In genomic region chr13:27945062-27945461, GRCm38 (mm10) we compare ENCODE assay signal across 8 mouse cellular contexts.
DNase-seq lines count a peak whose midpoint lies in the region; ATAC-seq lines count a peak whose summit lies in the region.

No protein-coding gene starts in this region.

- H3K27me3 ChIP-seq in heart, embryonic 11.5 days (ENCODE audit: control insufficient read depth, insufficient read depth, low read length): no peaks in the 10 kb centered on the region
- no peaks in the 10 kb centered on the region for H3K27me3 ChIP-seq in embryonic facial prominence, embryonic 14.5 days (replicated peaks; ENCODE audit: control insufficient read depth, insufficient read depth, low read length)

- peak; percentile 42 to 59 for DNase-seq in heart, postnatal 10 days
- DNase-seq in CD4-positive, CD25-positive, alpha-beta regulatory T cell, adult 2 months (ENCODE audit: low read depth, low spot score): peak; percentile 62
- DNase-seq in adrenal gland, postnatal 10 days: peak; percentile 67
- DNase-seq in embryonic facial prominence, embryonic 14.5 days (ENCODE audit: low spot score): peak; percentile 2
- DNase-seq in layer of hippocampus, adult 11-12 months (ENCODE audit: low spot score): peak; percentile 52
- peak; percentile 81 for DNase-seq in lung, postnatal 36 days
- peak; percentile 72 for DNase-seq in thymus, postnatal 25 days

- no peak overlapping the region for H3K4me3 ChIP-seq in heart, embryonic 11.5 days (ENCODE audit: low read depth, low read length)
- H3K4me3 ChIP-seq in embryonic facial prominence, embryonic 14.5 days (ENCODE audit: low read depth, low read length): no peak overlapping the region

- WGBS in heart, embryonic 11.5 days (ENCODE audit: insufficient replicate concordance): 41% methylated on average over 3 of the region's 3 CpGs
- WGBS in embryonic facial prominence, embryonic 14.5 days: 57% methylated on average over 3 of the region's 3 CpGs

- H3K36me3 ChIP-seq in heart, embryonic 11.5 days (ENCODE audit: control insufficient read depth, insufficient read depth, low read length): no peaks in the 10 kb centered on the region
- no peaks in the 10 kb centered on the region for H3K36me3 ChIP-seq in embryonic facial prominence, embryonic 14.5 days (ENCODE audit: control insufficient read depth, insufficient read depth, low read length)

- H3K4me1 ChIP-seq in heart, embryonic 11.5 days (ENCODE audit: control insufficient read depth, insufficient read depth, low read length): no peaks in the 10 kb centered on the region
- H3K4me1 ChIP-seq in embryonic facial prominence, embryonic 14.5 days (ENCODE audit: control insufficient read depth, insufficient read depth, low read length): no peaks in the 10 kb centered on the region

- no peak overlapping the region for H3K27ac ChIP-seq in heart, embryonic 11.5 days (ENCODE audit: low read depth, low read length)
- no peak overlapping the region for H3K27ac ChIP-seq in embryonic facial prominence, embryonic 14.5 days (replicated peaks; ENCODE audit: low read depth, low read length)

- ATAC-seq in heart, embryonic 11.5 days (replicated peaks; ENCODE audit: insufficient number of reproducible peaks, low FRiP score, low TSS enrichment): no peak
- no peak for ATAC-seq in embryonic facial prominence, embryonic 14.5 days (ENCODE audit: low read depth)

- no peak overlapping the region for H3K9ac ChIP-seq in heart, embryonic 11.5 days (ENCODE audit: low read depth, low read length)
- H3K9ac ChIP-seq in embryonic facial prominence, embryonic 14.5 days (ENCODE audit: low read depth, low read length): no peak overlapping the region

- no peak overlapping the region for H3K4me2 ChIP-seq in heart, embryonic 11.5 days
- no peak overlapping the region for H3K4me2 ChIP-seq in embryonic facial prominence, embryonic 14.5 days (ENCODE audit: low read depth, low read length)

- intact Hi-C loops in heart, postnatal 10 days (cut with DNase I): no loop called here

- H3K9me3 ChIP-seq in heart, embryonic 11.5 days (replicated peaks; ENCODE audit: control insufficient read depth, low read length): no peaks in the 10 kb centered on the region
- H3K9me3 ChIP-seq in embryonic facial prominence, embryonic 14.5 days (ENCODE audit: control insufficient read depth, low read length): no peaks in the 10 kb centered on the region

Comparison
In these comparisons a context has a peak if more than half of its experiments do, and no peak if none do; other contexts are left out.
1. DNase-seq: peak in every context shown above with its lines; median percentile 81 in lung, postnatal 36 days; 72 in thymus, postnatal 25 days; 67 in adrenal gland, postnatal 10 days; 62 in CD4-positive, CD25-positive, alpha-beta regulatory T cell, adult 2 months; 52 in layer of hippocampus, adult 11-12 months; 50 in heart, postnatal 10 days; 2 in embryonic facial prominence, embryonic 14.5 days.